Mouse (Mus musculus) forebrain, embryonic 14.5 days (tissue): Measurements from ENCODE around the gene Gm20917. TPM values are rescaled to one million over a fixed set of nuclear protein-coding genes. Genes with fewer than 3 reads are reported as not detected.
"Not testable (repeated sequence)": the region's sequence is repeated elsewhere in the genome, so short reads cannot be mapped to it uniquely, and the experiment has no call there.

ENCODE experiments used
- ATAC-seq: fragments of 200-750 bp; cut with Nextera tagmentation; 2 replicates; pipeline ENCODE4 v1.8.0; 2017; ENCODE audit warnings: mild to moderate bottlenecking, moderate library complexity
- DNase-seq: peaks from one replicate; pipeline ENCODE4 v3.0.0-alpha.2; 2015; ENCODE audit warnings: low spot score
- H3K27ac ChIP-seq: fragments of 300-500 bp; sonication (generic); 2 replicates; pipeline ENCODE4 v1.5.1; 2014; ENCODE audit warnings: low read depth, mild to moderate bottlenecking, control low read depth, low read length, moderate library complexity
- H3K27me3 ChIP-seq: fragments of 300-500 bp; sonication (generic); replicated peaks from 2 replicates; pipeline ENCODE4 v1.6.1; 2014; ENCODE audit warnings: low read length, control low read depth, mixed read lengths; ENCODE audit not compliant: control insufficient read depth, insufficient read depth
- H3K36me3 ChIP-seq: fragments of 300-500 bp; sonication (generic); 2 replicates; pipeline ENCODE4 v1.6.1; 2014; ENCODE audit warnings: low read length, control low read depth; ENCODE audit not compliant: control insufficient read depth, insufficient read depth
- H3K4me1 ChIP-seq: fragments of 300-500 bp; sonication (generic); 2 replicates; pipeline ENCODE4 v1.6.1; 2014; ENCODE audit warnings: antibody characterized with exemption, low read length, control low read depth; ENCODE audit not compliant: control insufficient read depth, insufficient read depth
- H3K4me2 ChIP-seq: fragments of 300-500 bp; sonication (generic); 2 replicates; pipeline ENCODE4 v1.6.1; 2014; ENCODE audit warnings: mild to moderate bottlenecking, control low read depth, low read length
- H3K4me3 ChIP-seq: fragments of 300-500 bp; sonication (generic); 2 replicates; pipeline ENCODE4 v1.5.1; 2014; ENCODE audit warnings: low read depth, low read length, control low read depth
- H3K9ac ChIP-seq: fragments of 300-500 bp; sonication (generic); 2 replicates; pipeline ENCODE4 v1.6.1; 2014; ENCODE audit warnings: mild to moderate bottlenecking, low read length, control low read depth, moderate library complexity
- H3K9me3 ChIP-seq: fragments of 300-500 bp; sonication (generic); replicated peaks from 2 replicates; pipeline ENCODE4 v1.6.1; 2016; ENCODE audit warnings: low read length, control low read depth, mixed read lengths; ENCODE audit not compliant: control insufficient read depth
- WGBS: fragments of 180-500 bp; shearing (Covaris S2); extraction: QIAGEN DNeasy Blood & Tissue Kit; methylation state at CpG from one replicate; pipeline ENCODE4 v1.1.7; 2014; 5-methylcytosine and 5-hydroxymethylcytosine counted together
- polyA plus RNA-seq: library from polyadenylated mRNA; unstranded; fragments of >200 nt; fragmentation: Nextera tagmentation; extraction: Ambion mirVana; gene quantifications from 2 replicates; pipeline ENCODE4 v1.2.1, GENCODE M21; 2014

Gm20917 gene
- polyA plus RNA-seq = not detected in 2 replicates

DNA sequence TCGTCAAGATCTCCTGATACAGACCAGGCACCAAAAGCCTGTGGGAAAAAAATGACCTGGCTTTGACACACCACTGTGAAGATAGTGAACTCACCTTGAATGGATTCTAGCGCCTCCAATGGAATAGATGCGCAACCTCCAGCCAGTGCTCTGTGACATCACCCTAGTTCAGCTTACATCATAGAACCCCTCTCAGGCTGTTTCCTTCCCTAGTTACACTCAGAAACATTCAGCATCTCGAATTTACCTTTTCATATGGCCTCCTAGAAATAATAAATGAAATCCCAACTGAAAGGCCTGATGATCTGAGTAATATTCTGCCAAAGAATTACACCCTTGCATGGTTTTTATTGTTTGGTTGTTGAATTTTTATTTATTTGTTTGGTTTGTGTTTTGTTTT, at the start of gene Gm20917:
Gene Gm20917 (minus strand): TSS at position 101 of the 400 bp plus-strand sequence.
- no CpG with 5 or more reads among the region's 4 CpGs for WGBS

More for the DNA sequence above, at the start of gene Gm20917:
- H3K27me3 ChIP-seq, H3K4me2 ChIP-seq, H3K4me3 ChIP-seq, ATAC-seq, H3K9me3 ChIP-seq, H3K36me3 ChIP-seq, DNase-seq, H3K9ac ChIP-seq, H3K4me1 ChIP-seq, H3K27ac ChIP-seq: not testable (repeated sequence)

Other genes with a start within 250 kb of the Gm20917 start
- not detected in 2 replicates for gene Gm20916, start 168.4 kb upstream of the Gm20917 start, polyA plus RNA-seq